Mouse (Mus musculus) testis, adult 10 weeks (tissue): ENCODE measurements around the gene Ccdc105. TPM values are rescaled to one million over a fixed set of nuclear protein-coding genes. Genes with fewer than 3 reads are reported as not detected.

Experiments used
- polyA plus RNA-seq: library from polyadenylated mRNA; stranded (reverse); fragments of 350-450 nt; fragmentation: Illumina TruSeq; extraction: RNeasy Lipid Tissue Mini Kit (QIAGEN cat#74804); gene quantifications from one replicate; pipeline ENCODE4 v1.2.3, GENCODE M21; 2014; ENCODE audit warnings: low read depth, low replicate concordance

Gene Ccdc105
- 20.9 TPM for polyA plus RNA-seq

DNA sequence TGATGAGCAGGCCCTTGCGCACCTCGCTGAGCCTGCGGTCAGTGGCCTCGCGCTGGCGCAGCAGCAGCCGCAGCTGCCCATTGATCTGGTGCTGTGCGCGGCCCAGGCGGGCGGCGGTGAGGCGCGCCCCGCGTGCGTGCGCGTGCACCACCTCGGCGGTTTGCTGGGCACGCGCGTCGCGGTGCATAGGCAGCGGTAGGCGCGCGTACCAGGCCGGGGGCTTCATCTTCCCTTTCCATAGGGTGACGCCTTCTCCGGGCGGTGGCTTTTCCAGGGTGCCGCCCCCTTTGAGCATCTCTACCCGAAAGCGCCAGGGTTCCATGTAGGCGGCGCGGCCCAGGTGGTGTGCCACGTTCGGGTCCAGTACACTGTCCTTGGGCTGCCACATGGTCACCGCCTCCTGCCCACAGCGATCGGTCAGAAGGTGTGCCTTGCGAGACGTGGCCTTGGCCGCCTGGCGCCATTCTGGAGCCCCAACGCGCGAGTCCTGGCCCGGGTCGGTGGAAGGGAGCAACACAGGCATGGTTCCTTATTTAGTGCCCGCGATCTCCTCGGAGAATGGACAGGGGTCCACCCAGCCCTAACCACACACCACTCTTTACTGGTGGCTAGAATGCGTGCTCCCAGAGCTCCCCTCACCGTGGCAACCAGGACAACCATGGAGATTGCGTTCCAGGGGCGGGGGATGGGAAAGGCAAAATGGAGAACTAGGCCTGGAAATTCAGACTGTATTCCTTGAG lies at the start of gene Ccdc105:
Ccdc105 (minus strand) TSS at position 614 of the 740 bp plus-strand sequence.

DNA sequence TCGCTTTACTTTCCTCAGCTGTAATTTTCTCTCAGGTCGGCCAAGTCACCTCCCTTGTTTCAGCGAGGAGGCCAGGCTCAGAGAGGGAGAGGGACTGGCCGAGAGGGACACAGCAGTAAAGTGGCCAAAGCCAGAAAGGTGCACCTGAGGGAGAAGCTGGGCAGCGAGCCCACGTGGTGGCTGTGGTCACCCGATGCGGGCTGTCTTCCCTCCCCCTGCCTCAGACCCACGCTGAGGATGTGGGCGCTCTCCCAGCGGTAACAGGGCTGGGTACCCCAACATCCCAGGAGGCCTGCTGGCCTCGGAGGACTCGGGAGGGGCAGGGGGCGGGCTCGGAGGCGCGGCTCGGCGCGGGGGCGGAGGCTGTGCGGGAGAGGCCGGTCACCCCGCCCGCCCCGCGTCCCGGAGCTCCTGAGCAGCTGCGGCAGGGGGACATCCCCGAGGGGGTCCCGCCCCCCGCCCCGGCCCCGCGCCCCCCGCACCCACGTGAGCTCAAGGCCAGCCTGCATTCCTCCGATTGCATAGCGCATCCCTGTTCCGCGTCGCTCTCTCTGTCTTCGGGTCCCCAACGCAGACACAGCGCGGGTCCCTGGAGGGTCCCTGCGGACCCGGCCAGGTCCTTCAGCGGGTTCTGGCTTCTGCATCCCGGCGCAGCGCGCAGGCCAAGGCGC lies 27.3 kb upstream of the Ccdc105 start, which contains the start of gene Slc1a6:
Slc1a6 (plus strand) TSS at position 516 of the 671 bp plus-strand sequence.

DNA sequence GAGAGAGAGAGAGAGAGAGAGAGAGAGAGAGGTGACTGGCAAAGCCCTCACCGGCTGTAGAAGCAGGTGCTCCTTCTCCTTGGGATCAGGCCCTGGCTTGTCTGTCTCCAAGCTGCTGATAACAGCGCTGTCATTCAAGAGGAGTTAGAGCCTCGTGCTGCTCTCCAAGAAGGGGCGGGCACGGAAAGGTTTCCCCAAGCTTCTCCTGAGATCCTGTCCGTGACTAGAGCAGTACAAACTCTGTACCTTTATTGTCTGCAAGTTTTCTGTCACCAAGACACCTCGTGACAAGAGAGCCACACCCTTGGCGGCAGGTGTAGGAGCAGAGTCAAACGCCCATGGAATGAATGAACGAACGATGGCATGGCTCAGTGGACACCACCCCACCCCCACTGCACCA lies 34.8 kb downstream of the Ccdc105 start, which contains the start of gene Casp14:
Casp14 (minus strand) TSS at position 239 of the 400 bp plus-strand sequence.

Other genes starting within 250 kb of the Ccdc105 start
- not detected for gene Olfr1358, start 235.6 kb downstream of the Ccdc105 start, polyA plus RNA-seq
- gene Ilvbl, start 178.7 kb downstream of the Ccdc105 start, polyA plus RNA-seq: 1.4 TPM
- gene Syde1, start 161.1 kb downstream of the Ccdc105 start, polyA plus RNA-seq: 0.53 TPM
- not detected for gene Olfr1357, start 135.0 kb downstream of the Ccdc105 start, polyA plus RNA-seq
- not detected for gene Casp14, start 34.8 kb downstream of the Ccdc105 start, polyA plus RNA-seq
- gene Slc1a6, start 27.4 kb upstream of the Ccdc105 start, polyA plus RNA-seq: not detected
- gene Olfr1356, start 99.1 kb upstream of the Ccdc105 start, polyA plus RNA-seq: not detected
- gene Olfr1355, start 122.5 kb upstream of the Ccdc105 start, polyA plus RNA-seq: not detected
- gene Olfr1354, start 160.1 kb upstream of the Ccdc105 start, polyA plus RNA-seq: not detected
- not detected for gene Olfr8, start 197.6 kb upstream of the Ccdc105 start, polyA plus RNA-seq
- gene Olfr1353, start 210.2 kb upstream of the Ccdc105 start, polyA plus RNA-seq: not detected
- not detected for gene Olfr1352, start 228.0 kb upstream of the Ccdc105 start, polyA plus RNA-seq